23 mouse cellular contexts compared by ENCODE assay signal in genomic region chr3:54897974-54898373, GRCm38 (mm10). TPM values are rescaled to one million over a fixed set of nuclear protein-coding genes. Genes with fewer than 3 reads are reported as not detected.
"Had no signal": no experiment of that assay in that cellular context is flagged by ENCODE, and none has a peak within 500 bp of the region (broad histone marks: within the 10 kb centered on the region; RNA-seq: fewer than 3 reads in every experiment).

No protein-coding gene starts in this region.

- DNase-seq: kidney, adult 2 months; kidney, postnatal 25 days; left cerebral cortex, postnatal 4 days; liver, postnatal 0 days; lung, postnatal 36 days; retina, postnatal 1 day; right cerebral cortex, postnatal 14 days; right cerebral cortex, postnatal 4 days; thymus, adult 2 months; thymus, postnatal 14 days; thymus, postnatal 4 days had no signal

- H3K27ac ChIP-seq: kidney, postnatal 0 days; limb, embryonic 12.5 days; limb, embryonic 15.5 days; liver, embryonic 14.5 days; midbrain, embryonic 10.5 days; midbrain, embryonic 13.5 days; neural tube, embryonic 13.5 days; stomach, postnatal 0 days had no signal

- H3K4me3 ChIP-seq: limb, embryonic 12.5 days; limb, embryonic 15.5 days; megakaryocyte, embryonic 14.5 days; midbrain, embryonic 10.5 days; midbrain, embryonic 13.5 days; myocyte; neural tube, embryonic 13.5 days had no signal

RNA-seq across cellular contexts. Expression of gene Sertm1, which starts 17.7 kb away (rescaled TPM):
- total RNA-seq: monocyte, adult 5-6 weeks; neutrophil, adult 5-6 weeks had no signal
